Mouse (Mus musculus): ENCODE measurements around the gene Gpr155. TPM values are rescaled to one million over a fixed set of nuclear protein-coding genes. Genes with fewer than 3 reads are reported as not detected.

Gpr155 gene
- polyA plus RNA-seq, 1 experiment from 2014 or later = 15.6 TPM

Other genes starting within 250 kb of the Gpr155 start
- 111 and 117 TPM in 2 replicates for gene Ola1, start 167.6 kb downstream of the Gpr155 start, polyA plus RNA-seq (2015; fragmentation: Nextera tagmentation; extraction: Ambion mirVana)
- 1.1 and 1.4 TPM in 2 replicates for gene Sp9, start 114.6 kb downstream of the Gpr155 start, polyA plus RNA-seq (2015; fragmentation: Nextera tagmentation; extraction: Ambion mirVana)
- gene Scrn3, start 74.0 kb downstream of the Gpr155 start, polyA plus RNA-seq (2015; fragmentation: Nextera tagmentation; extraction: Ambion mirVana) = 9.8 TPM in 2 replicates
- gene Cir1, start 73.9 kb downstream of the Gpr155 start, polyA plus RNA-seq (2015; fragmentation: Nextera tagmentation; extraction: Ambion mirVana) = 23.1 and 26.9 TPM in 2 replicates
- 2.4 and 4.8 TPM in 2 replicates for gene Wipf1, start 143.2 kb upstream of the Gpr155 start, polyA plus RNA-seq (2015; fragmentation: Nextera tagmentation; extraction: Ambion mirVana)
- 0.73 and 0.78 TPM in 2 replicates for gene Chrna1, start 193.8 kb upstream of the Gpr155 start, polyA plus RNA-seq (2015; fragmentation: Nextera tagmentation; extraction: Ambion mirVana)